Mouse (Mus musculus): ENCODE data around the gene Mpv17l2.

GRCm38 (mm10) chr8:70750128-70750680 is 10.5 kb downstream of the Mpv17l2 start:
- TF ChIP-seq POLR2A (IDR thresholded peaks at IDR 0.05; ENCODE audit: borderline replicate concordance, low read depth, low read length) (no peak), CTCF (IDR thresholded peaks at IDR 0.05; ENCODE audit: low read depth, low read length) (no peak)
